Mouse (Mus musculus) cerebellum, postnatal 10 days (tissue): ENCODE measurements around the gene Ak1.

Experiments used
- DNase-seq, 2 experiments: peaks; one replicate each; pipeline ENCODE4 v3.0.0; 2021; ENCODE audit warnings: mixed read lengths in 2 of 2

Gene Ak1

DNA sequence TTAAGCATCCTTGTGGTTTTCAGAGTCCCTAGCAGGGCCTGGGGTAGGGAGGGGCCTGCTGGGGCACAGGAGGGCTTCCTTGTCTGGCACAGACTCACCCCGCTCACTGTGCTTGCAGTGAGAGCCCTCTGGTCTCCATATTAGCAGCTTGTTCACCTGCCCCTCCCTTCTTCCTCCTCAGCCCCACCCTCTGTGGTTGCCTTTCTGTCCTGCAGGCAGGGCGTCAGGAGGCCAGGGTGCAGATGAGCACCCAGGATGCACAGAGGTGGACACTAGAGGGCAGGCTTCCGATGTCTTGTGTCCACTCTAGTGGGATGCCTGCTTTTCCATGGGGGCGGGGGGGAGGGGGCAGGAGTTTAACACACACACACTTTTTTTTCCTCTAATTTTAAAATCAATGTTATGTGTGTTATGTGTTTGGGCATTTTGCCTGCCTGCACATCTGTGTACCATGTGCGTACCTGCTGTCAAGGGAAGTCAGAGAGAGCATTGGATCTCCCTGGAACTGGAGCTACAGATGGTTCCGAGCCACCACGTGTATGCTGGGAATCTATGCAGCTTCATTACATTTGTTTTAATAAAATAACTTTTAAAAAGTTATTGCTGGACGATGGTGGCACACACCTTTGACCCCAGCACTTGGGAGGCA, 20.0 kb upstream of the Ak1 start:
- peak; percentile 69 to 71 for DNase-seq

DNA sequence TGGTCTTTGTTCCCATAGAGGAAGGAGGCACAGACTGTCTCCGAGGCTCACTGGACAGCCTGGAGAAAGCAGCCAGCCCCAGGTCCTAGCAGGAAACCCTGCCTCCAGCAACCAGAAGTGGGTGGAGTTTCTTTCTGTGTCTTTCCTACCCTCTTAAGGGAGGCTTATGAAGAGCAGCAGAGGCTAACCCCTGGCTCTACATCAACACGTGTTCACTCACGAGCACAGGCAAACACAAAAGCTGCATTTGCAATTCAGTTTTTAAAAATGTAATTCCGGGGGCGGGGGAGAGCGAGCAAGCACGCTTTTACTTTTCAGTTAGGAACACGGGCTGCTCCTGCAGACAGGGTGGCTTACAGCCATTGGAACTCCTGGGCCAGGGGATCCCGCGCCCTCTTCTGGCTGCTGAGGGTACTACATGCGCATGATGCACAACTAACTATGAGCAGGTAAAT, 18.9 kb upstream of the Ak1 start:
- peak; percentile 96 to 98 for DNase-seq

DNA sequence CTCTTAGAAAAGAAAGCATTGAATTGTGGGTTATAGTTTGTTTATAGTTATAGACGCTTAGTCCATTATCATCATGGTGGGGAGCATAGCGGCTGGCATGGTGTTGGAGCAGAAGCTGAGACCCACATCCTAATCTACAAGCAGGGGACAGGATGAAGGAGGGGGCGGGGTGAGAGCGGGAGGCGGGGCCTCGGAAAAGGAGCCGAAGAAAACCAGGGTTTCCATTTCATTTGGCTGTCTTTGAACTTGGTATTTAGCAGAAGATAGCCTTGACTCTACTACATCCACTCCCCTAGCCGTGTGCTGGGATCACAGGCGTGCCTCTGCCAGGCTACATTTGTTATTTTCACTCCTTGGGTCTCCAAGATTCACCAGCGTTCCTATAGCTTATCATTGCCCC, 16.9 kb upstream of the Ak1 start:
- peak in 1 of 2 experiments; percentile 32 for DNase-seq

- DNase-seq, result peak; percentile 91 to 94
These were observed 15.1 kb upstream of the Ak1 start for GRCm38 (mm10) chr2:32606161-32607142.

GRCm38 (mm10) chr2:32607262-32607947, 14.2 kb upstream of the Ak1 start:
- DNase-seq, result peak; percentile 66 to 68

- peak; percentile 67 to 68 for DNase-seq
These were observed 13.3 kb upstream of the Ak1 start for GRCm38 (mm10) chr2:32608141-32608777.

DNA sequence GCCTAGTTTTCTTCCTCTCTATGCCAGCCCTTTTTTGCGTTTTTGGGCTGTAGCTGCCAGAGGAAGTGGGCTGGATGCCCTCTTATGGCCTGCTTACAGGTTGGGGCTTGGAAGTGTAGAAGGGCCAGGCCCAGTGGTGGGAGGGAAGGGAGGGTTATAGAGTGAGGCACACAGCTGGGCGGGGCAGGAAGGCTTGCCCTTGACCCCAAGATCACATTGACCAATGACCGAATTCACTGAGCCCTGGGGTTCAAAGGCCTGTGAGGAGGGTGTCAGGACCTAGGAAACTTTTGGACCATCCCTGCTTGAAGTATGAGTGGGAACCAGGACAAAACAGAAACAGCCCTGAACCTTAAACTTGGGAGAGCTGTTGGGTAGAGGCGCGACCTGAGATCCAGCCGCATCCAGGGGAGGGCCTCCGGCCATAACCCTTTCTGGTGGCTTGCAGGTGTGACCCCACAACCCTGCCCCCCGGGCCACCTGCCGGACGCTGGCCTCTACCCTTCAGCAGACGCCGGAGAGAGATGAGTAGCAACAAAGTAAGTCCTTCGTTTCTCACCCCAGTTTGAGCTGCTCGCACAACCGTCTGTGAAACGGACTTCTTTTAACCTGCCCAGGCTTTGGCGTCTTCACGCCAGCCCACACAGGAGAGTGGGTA, 12.7 kb upstream of the Ak1 start:
- no peak for DNase-seq

DNA sequence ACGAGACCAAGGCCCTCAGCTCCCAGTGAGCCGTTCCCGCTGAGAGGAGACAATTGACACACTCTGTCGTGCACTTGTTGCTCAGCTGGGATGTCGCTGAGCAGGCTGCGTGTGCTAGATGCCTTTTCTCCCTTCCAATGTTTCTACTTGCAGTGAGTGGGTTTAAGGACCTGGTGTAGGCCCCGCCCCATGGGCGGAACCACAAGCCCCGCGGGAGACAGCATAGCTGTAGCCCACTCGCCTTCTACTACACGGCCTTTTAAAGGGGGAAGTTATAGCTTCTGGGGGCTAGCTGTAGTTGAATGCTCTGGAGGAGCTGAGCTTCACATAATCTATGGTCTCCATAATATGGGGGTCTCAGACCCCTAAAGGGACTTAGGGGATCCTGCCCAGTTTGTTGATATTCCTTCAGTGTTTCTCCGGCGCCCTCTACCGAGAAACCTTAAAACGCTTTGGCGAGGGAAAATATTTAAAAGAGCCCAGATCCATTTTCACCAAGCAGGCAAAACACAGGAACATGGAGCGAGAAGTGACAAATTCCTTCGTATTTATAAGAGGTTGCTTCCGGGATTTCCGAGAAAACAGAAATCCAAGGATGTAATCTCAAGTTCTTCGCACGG, 10.8 kb upstream of the Ak1 start:
- DNase-seq, result peak in 1 of 2 experiments; percentile 53

DNA sequence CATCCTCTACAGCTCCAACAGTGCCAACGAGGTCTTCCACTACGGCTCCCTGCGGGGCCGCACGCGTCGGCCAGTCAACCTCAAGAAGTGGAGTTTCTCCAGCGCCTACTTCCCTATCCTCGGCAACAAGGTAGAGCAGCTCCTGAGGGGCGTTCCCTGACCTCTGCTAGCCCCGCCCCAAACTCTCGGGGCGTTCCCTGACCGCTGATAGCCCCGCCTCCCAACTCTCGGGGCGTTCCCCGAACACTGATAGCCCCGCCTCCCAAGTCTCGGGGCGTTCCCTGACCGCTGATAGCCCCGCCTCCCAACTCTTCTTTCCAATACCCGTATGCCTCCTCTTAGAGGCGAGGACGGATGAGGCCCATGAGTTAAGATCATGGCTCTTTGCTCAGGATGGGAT, 9.3 kb upstream of the Ak1 start:
- no peak for DNase-seq

- DNase-seq, result no peak
These were observed 4.4 kb upstream of the Ak1 start for GRCm38 (mm10) chr2:32617109-32617508.

DNA sequence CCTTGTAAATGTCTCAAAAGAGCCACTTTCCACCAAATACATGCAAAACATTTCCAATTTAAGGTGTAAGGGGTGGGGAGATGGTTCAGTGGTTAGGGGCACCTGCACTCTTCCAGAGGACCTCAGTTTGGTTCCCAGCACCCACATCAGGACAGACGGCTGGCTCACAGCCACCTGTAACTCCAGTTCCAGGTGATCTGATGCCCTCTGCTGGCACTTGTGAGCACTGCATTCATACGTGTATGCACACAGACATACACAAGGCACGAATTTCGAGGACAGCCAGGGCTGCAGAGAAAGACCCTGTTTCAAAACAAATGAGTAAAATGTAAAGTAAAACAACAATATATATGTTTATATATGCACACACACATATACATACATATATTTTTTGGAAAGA, 4.0 kb upstream of the Ak1 start:
- DNase-seq, result peak; percentile 56 to 71

- DNase-seq, result no peak
These were observed 3.5 kb upstream of the Ak1 start for GRCm38 (mm10) chr2:32618051-32618450.

- peak in 1 of 2 experiments; percentile 62 for DNase-seq
These were observed 659 bp upstream of the Ak1 start for GRCm38 (mm10) chr2:32620682-32621516.

GRCm38 (mm10) chr2:32624111-32624748, 2.7 kb downstream of the Ak1 start:
- no peak for DNase-seq

DNA sequence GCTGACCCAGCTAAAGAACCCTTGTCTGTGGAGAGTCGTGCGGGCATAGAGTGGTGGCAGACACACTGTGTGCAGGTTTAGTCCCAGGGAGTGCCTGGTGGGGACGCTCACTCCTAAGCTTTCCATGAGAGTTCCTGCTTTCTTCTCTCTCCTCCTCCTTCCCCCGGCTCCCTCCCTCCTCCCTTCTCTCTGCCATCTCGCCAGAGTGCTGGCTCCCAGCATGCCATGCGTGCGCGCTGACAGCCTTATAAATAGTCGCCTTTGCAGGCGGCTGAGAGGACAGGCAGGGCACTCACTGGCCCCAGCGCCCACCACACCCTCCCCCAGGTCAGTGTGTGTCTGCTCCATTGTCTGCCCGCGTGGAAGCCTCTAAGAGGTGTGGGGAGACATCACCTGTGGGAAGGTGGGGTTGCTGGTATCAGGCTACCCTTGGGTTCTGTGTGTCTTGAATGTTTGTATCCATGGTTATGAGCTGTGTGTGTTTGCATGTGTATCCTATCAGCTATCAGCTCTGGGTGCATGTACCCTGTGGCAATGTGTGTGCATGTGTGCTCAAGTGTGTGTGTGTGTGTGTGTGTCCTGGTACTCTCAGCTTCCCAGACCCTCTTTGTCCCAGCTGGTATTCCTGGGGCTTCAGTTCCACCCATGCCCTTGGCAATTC, 3.8 kb downstream of the Ak1 start:
- peak; percentile 86 to 88 for DNase-seq

DNA sequence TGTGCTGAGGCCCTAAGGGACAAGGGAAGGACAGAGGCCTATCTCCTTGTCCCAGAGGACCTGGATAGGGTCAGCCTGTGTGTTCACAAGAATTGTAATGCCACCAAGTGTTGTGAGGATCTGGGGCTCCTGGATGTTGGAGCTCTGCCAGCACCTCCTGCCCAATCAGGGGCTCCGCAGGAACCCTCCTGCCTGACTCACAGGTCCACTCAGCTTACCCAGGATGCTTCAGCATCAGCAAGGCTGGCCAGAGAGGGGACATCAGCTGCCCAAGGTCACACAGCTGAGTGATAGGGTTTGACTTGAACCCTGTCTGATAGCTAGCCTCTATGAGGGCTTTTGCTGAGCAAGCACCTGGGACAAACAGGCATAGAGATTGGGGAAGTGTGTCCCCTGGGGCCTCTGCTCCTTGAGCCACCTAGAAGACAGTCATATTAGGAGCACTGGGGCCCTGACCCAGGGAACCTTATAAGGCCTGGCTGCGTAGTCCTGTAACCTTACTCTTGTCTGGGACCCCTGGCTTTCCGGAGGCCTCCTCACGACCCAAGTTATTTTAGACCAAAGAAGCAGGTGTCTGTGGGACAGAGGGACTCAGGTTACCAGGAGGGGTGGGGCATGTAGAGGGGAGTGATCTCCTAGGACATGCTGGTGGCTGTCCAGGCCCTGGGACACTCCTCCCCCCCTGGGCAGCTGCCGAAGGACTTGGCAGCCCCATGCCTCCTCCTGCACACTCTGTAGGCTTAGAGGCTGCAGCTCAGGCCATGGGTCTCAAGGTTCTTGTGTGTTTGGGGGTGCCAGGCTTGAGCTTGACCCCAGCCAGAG, 4.5 kb downstream of the Ak1 start:
- DNase-seq, result peak; percentile 65 to 72

DNA sequence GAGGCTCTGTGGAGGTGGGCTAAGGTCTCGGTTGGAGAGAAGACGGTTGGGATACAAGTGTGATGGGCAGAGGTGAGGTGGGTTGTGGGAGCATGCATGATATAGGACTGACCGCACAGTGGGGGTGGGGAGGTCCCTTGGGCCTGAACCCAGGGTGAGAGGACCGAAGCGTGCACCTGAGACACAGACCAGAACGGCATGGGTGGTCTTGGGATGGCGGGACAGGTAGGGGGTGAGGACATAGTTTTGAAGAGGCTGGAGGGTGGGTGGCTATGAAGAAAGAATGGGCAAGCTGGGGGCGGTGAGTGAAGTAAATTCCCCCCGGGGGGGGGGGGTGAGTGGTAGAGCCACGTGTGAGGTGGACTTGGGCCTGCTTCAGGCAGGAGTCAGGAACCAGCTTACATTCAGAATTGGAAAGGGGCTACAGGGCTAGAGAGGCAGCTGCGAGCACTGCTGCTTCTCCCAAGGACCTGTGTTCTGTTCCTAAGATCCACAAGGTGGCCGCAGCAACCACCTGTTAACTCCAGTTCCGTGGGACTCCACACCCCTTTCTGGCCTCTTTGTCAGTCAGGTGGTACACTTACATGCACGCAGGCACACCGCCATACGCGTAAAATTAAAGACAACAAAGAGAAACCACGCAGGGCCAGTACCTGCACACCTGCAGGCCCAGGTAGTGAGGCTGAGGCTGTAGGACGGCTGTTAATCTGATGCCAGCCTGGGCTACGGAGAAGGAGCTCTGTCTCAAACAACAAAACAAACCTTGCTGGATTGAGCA, 5.9 kb downstream of the Ak1 start:
- peak; percentile 37 to 42 for DNase-seq

- no peak for DNase-seq
These were observed 6.5 kb downstream of the Ak1 start for GRCm38 (mm10) chr2:32628044-32628550.
